Mouse (Mus musculus): ENCODE measurements around the gene Rai1. TPM values are rescaled to one million over a fixed set of nuclear protein-coding genes. Genes with fewer than 3 reads are reported as not detected.
A peak's percentile ranks its signal among the peaks of the same experiment; 100 is the strongest.

The Rai1 gene
- polyA plus RNA-seq, 1 experiment from 2014 or later, result 28.3 TPM

DNA sequence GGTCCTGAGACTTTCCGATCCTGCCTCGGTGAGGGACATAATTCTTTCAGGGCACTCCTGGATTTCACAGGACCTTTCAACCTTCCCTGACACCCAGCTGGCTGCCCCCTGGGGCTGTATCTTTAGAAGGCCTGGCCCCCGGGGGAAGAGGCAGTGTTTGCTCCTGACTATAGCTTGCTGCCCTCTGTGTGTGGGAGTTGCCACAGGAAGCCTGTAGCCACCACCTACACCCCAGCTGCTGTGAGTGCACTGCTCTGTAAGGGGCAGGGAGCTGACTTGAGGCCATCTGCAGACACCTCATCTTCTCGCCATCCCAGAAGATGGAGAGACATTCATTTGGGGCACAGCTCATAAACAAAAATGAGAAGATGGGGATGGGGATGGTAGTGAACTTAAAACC lies 127.1 kb downstream of the Rai1 start:
- Histone ChIP-seq H3K9me3 (no peaks in the 10 kb centered on the region), H3K27me3 (no peaks in the 10 kb centered on the region), H3K9ac (replicated peaks) (no peak overlapping the region), H3K4me1 (peaks cover 10% of the 10 kb centered on the region), H3K36me3 (peaks cover 17% of the 10 kb centered on the region; the same call in 1 of the 2 replicates), H3K4me2 (replicated peaks) (no peak overlapping the region), H3K4me3 (no peak overlapping the region), H3K27ac (replicated peaks) (no peak overlapping the region)
- 40% methylated on average over 4 of the region's 4 CpGs for WGBS
- no peak for ATAC-seq (ENCODE audit: low FRiP score, low read depth)

DNA sequence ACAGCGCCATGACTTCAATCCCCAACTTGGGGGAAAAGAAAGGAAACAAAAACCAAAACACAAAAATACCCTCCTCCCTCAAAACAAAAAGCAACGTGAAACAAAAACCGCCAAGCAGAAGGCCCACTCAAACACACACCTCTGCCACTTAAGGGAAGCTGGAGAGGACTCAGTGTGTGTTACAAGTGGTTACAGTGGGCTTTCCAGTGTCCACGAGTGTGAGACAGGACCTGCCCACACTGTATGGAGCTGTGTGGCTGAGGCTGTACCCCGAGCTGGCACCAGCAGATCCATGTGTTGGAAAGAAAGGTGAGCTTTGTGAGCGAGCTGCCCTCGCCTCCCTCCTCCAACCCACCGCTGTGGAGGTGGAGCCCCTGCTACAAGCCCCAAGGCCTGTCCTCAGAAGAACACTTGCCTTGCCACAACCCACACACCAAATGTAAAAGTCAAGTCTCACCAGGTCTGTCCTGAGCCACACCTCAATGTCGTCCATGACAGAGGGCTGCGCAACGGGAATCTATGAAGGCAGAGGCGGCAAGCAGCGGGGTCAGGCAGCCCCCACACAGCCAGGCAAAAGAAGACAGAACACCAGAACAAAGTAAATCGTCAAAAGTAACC lies 127.7 kb downstream of the Rai1 start:
- 79% methylated on average over 14 of the region's 14 CpGs for WGBS
- H3K4me1 ChIP-seq, result peaks cover 10% of the 10 kb centered on the region

DNA sequence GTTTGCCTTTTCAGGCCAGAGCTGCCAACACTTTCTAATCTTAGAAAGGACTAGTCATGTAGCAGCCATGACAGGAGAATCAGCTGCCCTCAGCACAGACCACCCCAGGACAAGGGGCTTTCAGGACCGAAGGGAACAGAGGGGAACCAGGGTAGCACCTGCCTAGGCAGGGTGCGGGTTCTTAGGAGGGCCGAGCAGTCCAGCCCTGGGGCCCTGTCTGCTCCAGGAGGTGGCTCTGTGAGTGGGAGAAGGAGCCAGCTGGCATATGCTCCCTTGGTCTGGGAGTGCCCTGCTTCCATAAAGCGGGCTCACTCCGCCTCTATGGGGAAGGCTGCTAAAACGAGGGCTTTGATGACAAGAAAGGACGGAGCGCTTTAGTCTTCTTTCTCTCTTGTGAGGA lies 128.4 kb downstream of the Rai1 start:
- Histone ChIP-seq H3K27me3 (no peaks in the 10 kb centered on the region), H3K4me1 (peaks cover 10% of the 10 kb centered on the region), H3K4me3 (no peak overlapping the region), H3K36me3 (peaks cover 18% of the 10 kb centered on the region; the same call in 1 of the 2 replicates), H3K9ac (replicated peaks) (no peak overlapping the region), H3K27ac (replicated peaks) (0 out of 2 replicates have a peak overlapping the region, but pooled peaks have one; percentile 15), H3K4me2 (replicated peaks) (no peak overlapping the region), H3K9me3 (no peaks in the 10 kb centered on the region)
- WGBS, result 73% methylated on average over 8 of the region's 8 CpGs
- no peak for ATAC-seq (ENCODE audit: low FRiP score, low read depth)

More for the DNA sequence above, 127.7 kb downstream of the Rai1 start:
- H3K9ac ChIP-seq (replicated peaks), result no peak overlapping the region
- H3K36me3 ChIP-seq, result peaks cover 18% of the 10 kb centered on the region; the same call in 1 of the 2 replicates
- H3K9me3 ChIP-seq, result no peaks in the 10 kb centered on the region
- H3K27me3 ChIP-seq, result no peaks in the 10 kb centered on the region
- no peak overlapping the region for H3K4me3 ChIP-seq
- no peak overlapping the region for H3K4me2 ChIP-seq (replicated peaks)
- H3K27ac ChIP-seq (replicated peaks), result no peak overlapping the region
- no peak for ATAC-seq (ENCODE audit: low FRiP score, low read depth)

DNA sequence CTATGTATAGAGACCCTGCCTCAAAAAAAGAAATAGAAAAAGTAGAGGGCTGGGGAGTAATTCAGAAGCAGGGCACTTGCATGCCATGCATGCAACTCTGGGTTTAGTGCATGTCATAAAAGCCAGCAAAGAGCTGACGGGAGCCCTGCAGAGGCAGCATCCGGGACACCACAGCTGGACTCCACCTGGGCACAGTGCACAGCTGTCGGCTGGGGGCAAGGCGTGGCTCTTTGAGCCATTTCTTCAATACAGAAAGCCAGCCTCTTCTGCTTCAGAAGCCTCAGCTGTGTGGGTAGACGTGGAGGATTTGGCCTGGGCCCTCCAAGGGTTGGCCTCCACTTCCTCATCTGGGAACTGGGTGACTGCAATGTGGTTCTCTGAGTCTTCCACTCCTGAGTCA lies 130.5 kb downstream of the Rai1 start:
- ATAC-seq (ENCODE audit: low FRiP score, low read depth), result no peak
- Histone ChIP-seq H3K4me3 (no peak overlapping the region), H3K4me1 (peaks cover 10% of the 10 kb centered on the region), H3K27ac (replicated peaks) (no peak overlapping the region), H3K27me3 (no peaks in the 10 kb centered on the region), H3K9me3 (no peaks in the 10 kb centered on the region), H3K36me3 (peaks cover 10% of the 10 kb centered on the region), H3K4me2 (replicated peaks) (no peak overlapping the region), H3K9ac (replicated peaks) (no peak overlapping the region)
- 90% methylated on average over 5 of the region's 5 CpGs for WGBS

DNA sequence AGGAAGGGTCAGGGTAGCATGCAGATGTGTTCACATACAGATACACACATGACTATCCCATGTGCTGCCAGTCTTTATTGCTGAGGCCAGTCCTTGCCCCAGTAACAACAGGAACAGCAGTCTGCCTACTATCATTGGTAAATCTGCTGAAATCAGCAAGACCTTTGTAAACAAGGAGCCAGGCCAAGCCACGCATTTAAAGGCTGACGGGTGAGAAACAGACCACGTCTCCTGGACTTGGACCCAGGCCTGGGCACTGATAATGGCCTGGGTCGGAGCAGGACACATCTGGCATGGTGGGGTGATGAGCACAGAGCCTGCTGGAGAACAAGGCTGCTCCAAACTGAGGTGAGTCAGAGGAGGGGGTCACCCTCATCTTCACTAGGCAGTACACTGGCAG lies 135.7 kb downstream of the Rai1 start:
- 91% methylated on average over 4 of the region's 4 CpGs for WGBS
- no peaks in the 10 kb centered on the region for H3K9me3 ChIP-seq
- no peak for ATAC-seq (ENCODE audit: low FRiP score, low read depth)
- peaks cover 27% of the 10 kb centered on the region for H3K36me3 ChIP-seq
- H3K4me2 ChIP-seq (replicated peaks), result no peak overlapping the region
- no peaks in the 10 kb centered on the region for H3K4me1 ChIP-seq
- no peak overlapping the region for H3K9ac ChIP-seq (replicated peaks)
- H3K27me3 ChIP-seq, result no peaks in the 10 kb centered on the region
- H3K27ac ChIP-seq (replicated peaks), result no peak overlapping the region
- H3K4me3 ChIP-seq, result no peak overlapping the region

DNA sequence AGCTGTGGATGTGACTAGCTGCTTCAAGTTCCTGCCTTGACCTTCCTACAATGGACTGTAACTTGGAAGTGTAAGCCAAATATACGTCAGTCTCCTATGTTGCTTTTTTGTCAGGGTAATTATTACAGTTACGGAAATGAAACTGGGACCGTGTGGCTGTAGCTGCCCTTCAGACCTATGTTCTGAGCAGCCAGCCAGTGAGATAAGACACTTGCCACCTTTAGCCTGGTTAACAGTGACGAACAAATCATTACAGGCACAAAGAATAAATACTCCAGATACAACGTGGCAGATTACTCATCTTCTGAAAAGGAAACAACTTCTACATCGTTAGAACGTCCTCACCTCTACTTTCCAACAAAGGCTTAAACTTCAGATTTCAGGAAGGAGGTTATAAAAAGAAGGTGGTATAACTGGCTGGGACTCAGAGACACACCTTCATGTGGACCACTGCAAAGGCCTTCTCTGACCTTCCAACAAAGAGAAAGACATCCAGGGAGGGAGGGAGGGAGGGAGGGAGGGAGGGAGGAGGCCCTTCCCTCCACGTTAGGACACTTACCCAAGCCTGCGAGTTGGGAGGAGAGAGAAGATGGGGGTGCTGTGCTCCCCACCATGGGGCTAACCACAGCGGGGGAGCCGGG lies 139.8 kb downstream of the Rai1 start:
- no peaks in the 10 kb centered on the region for H3K9me3 ChIP-seq
- H3K27me3 ChIP-seq, result no peaks in the 10 kb centered on the region
- no peak overlapping the region for H3K9ac ChIP-seq (replicated peaks)
- H3K27ac ChIP-seq (replicated peaks), result no peak overlapping the region
- WGBS, result 73% methylated on average over 11 of the region's 11 CpGs
- H3K4me1 ChIP-seq, result peaks cover 19% of the 10 kb centered on the region
- peaks cover 22% of the 10 kb centered on the region; the same call in 1 of the 2 replicates for H3K36me3 ChIP-seq
- no peak for ATAC-seq (ENCODE audit: low FRiP score, low read depth)
- no peak overlapping the region for H3K4me3 ChIP-seq
- no peak overlapping the region for H3K4me2 ChIP-seq (replicated peaks)

DNA sequence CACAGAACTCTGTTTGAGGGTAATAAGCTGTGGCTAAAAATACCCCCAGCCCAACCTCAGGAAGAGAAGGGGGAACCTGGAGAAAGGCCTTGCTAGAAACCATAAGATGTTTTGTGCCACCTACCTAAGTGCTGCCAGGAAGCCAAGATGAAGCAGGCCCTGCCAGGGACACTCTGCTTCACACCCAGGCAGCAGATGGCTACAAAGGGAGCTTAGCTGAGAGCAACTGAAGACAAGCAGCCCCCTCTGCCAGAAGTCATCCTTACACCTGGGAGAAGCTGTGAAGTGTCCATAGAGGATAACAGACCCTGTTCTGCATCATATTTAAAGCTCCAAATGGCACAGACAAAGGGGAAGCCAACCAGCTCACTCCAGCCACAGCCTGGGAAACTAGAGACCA lies 141.3 kb downstream of the Rai1 start:
- H3K27ac ChIP-seq (replicated peaks), result no peak overlapping the region
- no peak for ATAC-seq (ENCODE audit: low FRiP score, low read depth)
- no peak overlapping the region for H3K4me2 ChIP-seq (replicated peaks)

DNA sequence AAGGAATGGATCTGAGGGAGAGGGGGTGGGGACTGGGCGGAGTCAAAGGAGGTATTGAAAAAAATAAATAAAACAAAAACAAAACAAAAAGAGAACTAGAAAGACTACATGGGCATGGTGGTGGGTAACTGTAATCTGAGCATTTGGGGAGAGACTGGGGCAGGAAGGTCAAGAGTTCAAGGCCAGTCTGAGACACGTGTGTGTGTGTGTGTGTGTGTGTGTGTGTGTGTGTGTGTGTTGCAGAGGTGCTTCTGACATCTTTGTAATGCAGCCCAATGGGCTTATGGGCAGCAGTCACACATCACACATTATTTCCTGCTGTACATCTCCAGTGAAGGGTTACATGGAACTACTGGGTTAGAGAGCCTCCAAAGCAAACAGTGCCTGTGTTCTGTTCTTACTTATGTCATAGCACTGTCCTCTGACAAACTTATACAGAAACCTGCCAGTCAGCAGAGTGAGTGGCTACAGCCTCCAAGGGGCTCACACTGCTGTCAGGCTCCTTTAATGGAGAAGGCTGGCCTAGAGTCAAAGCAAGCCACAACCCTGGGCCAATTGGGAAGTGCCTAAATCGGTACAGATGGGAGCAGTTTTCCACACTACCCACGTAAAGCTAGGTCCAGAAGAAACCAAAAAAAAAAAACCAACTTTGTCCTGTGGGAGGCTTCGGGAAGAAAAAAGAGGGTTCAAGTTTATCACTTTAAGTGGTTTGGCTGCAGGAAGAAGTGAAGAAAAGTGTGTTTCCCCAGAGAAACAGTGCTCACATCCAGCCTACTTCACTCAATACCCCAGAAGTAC lies 143.1 kb downstream of the Rai1 start:
- Histone ChIP-seq H3K27me3 (no peaks in the 10 kb centered on the region), H3K36me3 (0 out of 2 replicates have a peak, but pooled peaks cover 3% of the 10 kb centered on the region), H3K9ac (replicated peaks) (no peak overlapping the region), H3K27ac (replicated peaks) (peak overlapping the region; percentile 64), H3K4me2 (replicated peaks) (no peak overlapping the region), H3K4me3 (no peak overlapping the region), H3K9me3 (no peaks in the 10 kb centered on the region), H3K4me1 (peaks cover 19% of the 10 kb centered on the region)
- WGBS, result 61% methylated on average over 5 of the region's 5 CpGs
- no peak for ATAC-seq (ENCODE audit: low FRiP score, low read depth)

More for the DNA sequence above, 141.3 kb downstream of the Rai1 start:
- no peaks in the 10 kb centered on the region for H3K27me3 ChIP-seq
- H3K9ac ChIP-seq (replicated peaks), result no peak overlapping the region
- H3K4me3 ChIP-seq, result no peak overlapping the region
- peaks cover 19% of the 10 kb centered on the region for H3K4me1 ChIP-seq
- peaks cover 12% of the 10 kb centered on the region; the same call in 1 of the 2 replicates for H3K36me3 ChIP-seq
- H3K9me3 ChIP-seq, result no peaks in the 10 kb centered on the region

Small RNA genes lying within 50 kb of the gene (microRNA-seq; reads per million reads assigned to microRNA genes)
- gene Mir6921, result not detected
- not detected for gene Mir6922

Other genes starting within 250 kb of the Rai1 start
- gene Med9, start 156.8 kb upstream of the Rai1 start, polyA plus RNA-seq (2016; fragmentation: Nextera tagmentation; extraction: Ambion mirVana), result 39.4 and 41.5 TPM in 2 replicates
- 0.84 and 1.9 TPM in 2 replicates for gene Rasd1, start 140.1 kb upstream of the Rai1 start, polyA plus RNA-seq (2016; fragmentation: Nextera tagmentation; extraction: Ambion mirVana)
- 7.5 and 8.0 TPM in 2 replicates for gene Pemt, start 58.5 kb upstream of the Rai1 start, polyA plus RNA-seq (2016; fragmentation: Nextera tagmentation; extraction: Ambion mirVana)
- gene Srebf1, start 117.6 kb downstream of the Rai1 start, polyA plus RNA-seq (2016; fragmentation: Nextera tagmentation; extraction: Ambion mirVana), result 46.8 and 56.8 TPM in 2 replicates
- gene Tom1l2, start 247.9 kb downstream of the Rai1 start, polyA plus RNA-seq (2016; fragmentation: Nextera tagmentation; extraction: Ambion mirVana), result 33.3 and 37.3 TPM in 2 replicates
- 2.5 and 2.7 TPM in 2 replicates for gene Drc3, start 248.3 kb downstream of the Rai1 start, polyA plus RNA-seq (2016; fragmentation: Nextera tagmentation; extraction: Ambion mirVana)